Mouse (Mus musculus) adrenal gland, postnatal 36 days (tissue): ENCODE measurements around the gene Epb42. TPM values are rescaled to one million over a fixed set of nuclear protein-coding genes. Genes with fewer than 3 reads are reported as not detected.
"Not testable (repeated sequence)": the region's sequence is repeated elsewhere in the genome, so short reads cannot be mapped to it uniquely, and the experiment has no call there.

Source experiments
- DNase-seq, 2 experiments: peaks; one replicate each; pipeline ENCODE4 v3.0.0; 2021; ENCODE audit warnings: mixed read lengths in 1 of 2
- long read RNA-seq, 2 experiments: library from polyadenylated mRNA; stranded (forward); transcript quantifications; one replicate each; pipeline ENCODE4 v2.0.0; 2021; ENCODE audit warnings: borderline sequencing depth in 2 of 2
- total RNA-seq, 2 experiments: library from RNA; stranded (reverse); gene quantifications; 2 replicates each; pipeline ENCODE4 v1.2.3; 2021

Epb42 gene
- total RNA-seq: not detected
- long read RNA-seq, experiment 1: 0 reads
- long read RNA-seq, experiment 2: 0 reads

- DNase-seq: no peak
These were observed at the start of gene Epb42 for GRCm38 (mm10) chr2:121036733-121037341. TSS of gene Epb42 (minus strand) at chr2:121037072.

- peak in 1 of 2 experiments; percentile 5 for DNase-seq
These were observed 48.8 kb upstream of the Epb42 start, which contains the start of gene Tgm5 for GRCm38 (mm10) chr2:121085480-121086185. TSS of gene Tgm5 (minus strand) at chr2:121085841.

GRCm38 (mm10) chr2:121082626-121083025, 45.8 kb upstream of the Epb42 start:
- DNase-seq: no peak

- DNase-seq: no peak
These were observed 37.9 kb upstream of the Epb42 start for GRCm38 (mm10) chr2:121074747-121075146.

- DNase-seq: no peak
These were observed 35.0 kb upstream of the Epb42 start for GRCm38 (mm10) chr2:121071871-121072270.

- DNase-seq: no peak
These were observed 32.6 kb upstream of the Epb42 start for GRCm38 (mm10) chr2:121069506-121069905.

GRCm38 (mm10) chr2:121067116-121067515, 30.2 kb upstream of the Epb42 start:
- DNase-seq: no peak

- DNase-seq: no peak
These were observed 24.4 kb upstream of the Epb42 start for GRCm38 (mm10) chr2:121061315-121061714.

- no peak for DNase-seq
These were observed 21.1 kb upstream of the Epb42 start for GRCm38 (mm10) chr2:121057997-121058396.

- DNase-seq: no peak
These were observed 19.0 kb upstream of the Epb42 start for GRCm38 (mm10) chr2:121055915-121056314.

GRCm38 (mm10) chr2:121054060-121054459, 17.2 kb upstream of the Epb42 start:
- no peak for DNase-seq

GRCm38 (mm10) chr2:121052176-121052575, 15.3 kb upstream of the Epb42 start:
- DNase-seq: no peak

- DNase-seq: no peak
These were observed 8.8 kb upstream of the Epb42 start for GRCm38 (mm10) chr2:121045653-121046052.

- DNase-seq: peak; percentile 30 to 43
These were observed 4.2 kb upstream of the Epb42 start for GRCm38 (mm10) chr2:121041098-121041497.

GRCm38 (mm10) chr2:121039382-121039781, 2.5 kb upstream of the Epb42 start:
- DNase-seq: no peak

- not testable (repeated sequence) for DNase-seq
These were observed 2.0 kb upstream of the Epb42 start for GRCm38 (mm10) chr2:121038851-121039250.

GRCm38 (mm10) chr2:121022918-121023317, 14.0 kb downstream of the Epb42 start:
- peak; percentile 30 to 34 for DNase-seq

- DNase-seq: no peak
These were observed 19.7 kb downstream of the Epb42 start for GRCm38 (mm10) chr2:121017151-121017550.

GRCm38 (mm10) chr2:121016226-121016625, 20.6 kb downstream of the Epb42 start:
- no peak for DNase-seq

- no peak for DNase-seq
These were observed 21.4 kb downstream of the Epb42 start for GRCm38 (mm10) chr2:121015507-121015906.

- DNase-seq: no peak
These were observed 24.2 kb downstream of the Epb42 start for GRCm38 (mm10) chr2:121012676-121013075.

GRCm38 (mm10) chr2:121009071-121009677, 27.7 kb downstream of the Epb42 start:
- no peak for DNase-seq

- DNase-seq: no peak
These were observed 28.2 kb downstream of the Epb42 start for GRCm38 (mm10) chr2:121008664-121009007.
